Comparison of ENCODE assay signal across 7 mouse cellular contexts in the genomic region with DNA sequence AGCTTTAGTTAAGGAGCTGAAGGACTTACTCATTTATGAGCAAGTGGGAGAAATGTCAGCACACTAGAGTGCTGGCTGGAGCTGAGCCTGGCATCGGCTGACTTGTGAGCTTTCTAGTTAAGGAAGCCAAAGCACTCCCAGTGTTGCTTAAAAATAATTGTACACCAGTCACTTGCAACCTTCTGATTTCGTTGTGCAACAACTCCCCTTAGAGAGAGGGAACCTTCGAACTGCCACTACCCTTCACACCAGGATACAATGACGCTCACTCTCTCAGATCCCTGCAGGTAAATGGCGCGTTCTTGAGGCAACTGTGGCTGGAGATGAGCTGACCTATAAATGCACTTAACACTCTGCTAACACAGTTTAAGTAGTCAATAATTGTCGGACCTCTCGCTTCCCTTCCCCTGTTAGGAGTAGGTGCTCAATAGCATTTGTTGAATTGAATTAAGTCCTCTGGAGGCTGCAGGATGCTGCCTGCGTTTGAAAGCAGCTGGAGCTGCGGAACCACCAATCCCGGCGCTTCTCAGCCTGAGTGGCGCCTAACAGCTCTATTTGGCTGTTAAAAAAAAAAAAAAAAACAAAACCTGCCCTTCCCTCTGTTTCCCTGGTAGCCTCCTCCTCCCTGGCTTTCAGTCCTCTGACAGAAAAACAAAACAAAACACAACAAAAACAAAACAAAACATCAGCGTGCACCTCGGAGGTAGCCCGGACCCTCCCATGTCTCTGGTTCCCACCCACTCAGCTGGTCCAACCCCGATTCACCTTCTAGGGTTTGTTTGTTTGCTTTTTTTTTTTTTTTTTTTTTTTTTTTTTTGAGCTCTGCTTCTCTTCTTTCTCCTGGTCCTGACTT. TPM values are rescaled to one million over a fixed set of nuclear protein-coding genes. Genes with fewer than 3 reads are reported as not detected.
DNase-seq lines count a peak whose midpoint lies in the region; ATAC-seq lines count a peak whose summit lies in the region.

No protein-coding gene starts in this region.

- no peaks in the 10 kb centered on the region for H3K9me3 ChIP-seq in forebrain, embryonic 10.5 days
- H3K9me3 ChIP-seq in hindbrain, embryonic 10.5 days = no peaks in the 10 kb centered on the region
- H3K9me3 ChIP-seq in limb, embryonic 11.5 days (ENCODE audit: control insufficient read depth, low read length) = no peaks in the 10 kb centered on the region
- H3K9me3 ChIP-seq in midbrain, embryonic 15.5 days = no peaks in the 10 kb centered on the region

- DNase-seq in urinary bladder, postnatal 14 days (ENCODE audit: low spot score) = peak; percentile 53
- DNase-seq in urinary bladder, postnatal 4 days (ENCODE audit: low spot score in 2 of 2) = no peak
- no peak for DNase-seq in forebrain, embryonic 10.5 days (ENCODE audit: extremely low spot score, low spot score)
- no peak for DNase-seq in hindbrain, embryonic 10.5 days (ENCODE audit: low spot score)
- peak; percentile 48 for DNase-seq in limb, embryonic 11.5 days (ENCODE audit: low spot score)

- H3K27me3 ChIP-seq in forebrain, embryonic 10.5 days (ENCODE audit: poor library complexity, severe bottlenecking) = peaks cover 67% of the 10 kb centered on the region
- H3K27me3 ChIP-seq in hindbrain, embryonic 10.5 days (ENCODE audit: insufficient read depth, poor library complexity, severe bottlenecking) = peaks cover 67% of the 10 kb centered on the region
- peaks cover 6% of the 10 kb centered on the region; the same call in 1 of the 2 replicates for H3K27me3 ChIP-seq in limb, embryonic 11.5 days (ENCODE audit: control insufficient read depth, insufficient read depth, low read length)
- peaks cover 5% of the 10 kb centered on the region; the same call in 1 of the 2 replicates for H3K27me3 ChIP-seq in midbrain, embryonic 15.5 days (replicated peaks)

- H3K4me2 ChIP-seq in limb, embryonic 11.5 days (ENCODE audit: low read depth, severe bottlenecking) = peak overlapping the region; percentile 53
- H3K4me2 ChIP-seq in midbrain, embryonic 15.5 days = peak overlapping the region; percentile 44

- 4% methylated on average over 17 of the region's 17 CpGs for WGBS in forebrain, embryonic 10.5 days
- WGBS in hindbrain, embryonic 10.5 days = 4% methylated on average over 17 of the region's 17 CpGs
- 2% methylated on average over 17 of the region's 17 CpGs for WGBS in limb, embryonic 11.5 days
- WGBS in midbrain, embryonic 15.5 days = 3% methylated on average over 17 of the region's 17 CpGs

- ATAC-seq in limb, embryonic 11.5 days (ENCODE audit: insufficient number of reproducible peaks, low FRiP score, low TSS enrichment, low read depth) = no peak
- 0 out of 2 replicates have a peak, but pooled peaks have one; percentile 31 for ATAC-seq in midbrain, embryonic 15.5 days (replicated peaks)
- ATAC-seq in CD4-positive, CD25-positive, alpha-beta regulatory T cell, adult 4 months = no peak

- H3K4me3 ChIP-seq in forebrain, embryonic 10.5 days = peak overlapping the region; percentile 45
- peak overlapping the region; percentile 44 for H3K4me3 ChIP-seq in hindbrain, embryonic 10.5 days
- H3K4me3 ChIP-seq in limb, embryonic 11.5 days (ENCODE audit: low read depth, low read length) = peak overlapping the region; percentile 24
- peak overlapping the region; percentile 22 for H3K4me3 ChIP-seq in midbrain, embryonic 15.5 days

- H3K36me3 ChIP-seq in forebrain, embryonic 10.5 days (replicated peaks) = no peaks in the 10 kb centered on the region
- no peaks in the 10 kb centered on the region for H3K36me3 ChIP-seq in hindbrain, embryonic 10.5 days
- H3K36me3 ChIP-seq in limb, embryonic 11.5 days (ENCODE audit: control insufficient read depth, insufficient read depth, low read length) = no peaks in the 10 kb centered on the region
- no peaks in the 10 kb centered on the region for H3K36me3 ChIP-seq in midbrain, embryonic 15.5 days (replicated peaks)

- H3K4me1 ChIP-seq in forebrain, embryonic 10.5 days = peaks cover 40% of the 10 kb centered on the region
- peaks cover 43% of the 10 kb centered on the region for H3K4me1 ChIP-seq in hindbrain, embryonic 10.5 days (replicated peaks)
- H3K4me1 ChIP-seq in limb, embryonic 11.5 days (ENCODE audit: control insufficient read depth, insufficient read depth, low read length) = peaks cover 11% of the 10 kb centered on the region
- peaks cover 30% of the 10 kb centered on the region for H3K4me1 ChIP-seq in midbrain, embryonic 15.5 days

- H3K27ac ChIP-seq in forebrain, embryonic 10.5 days = peak overlapping the region; percentile 52; the same call in 1 of the 2 replicates
- H3K27ac ChIP-seq in hindbrain, embryonic 10.5 days = peak overlapping the region; percentile 68; the same call in 1 of the 2 replicates
- H3K27ac ChIP-seq in limb, embryonic 11.5 days (replicated peaks; ENCODE audit: low read depth, low read length) = no peak overlapping the region
- 0 out of 2 replicates have a peak overlapping the region, but pooled peaks have one; percentile 12 for H3K27ac ChIP-seq in midbrain, embryonic 15.5 days

- no peak overlapping the region for H3K9ac ChIP-seq in limb, embryonic 11.5 days (ENCODE audit: low read length)
- no peak overlapping the region for H3K9ac ChIP-seq in midbrain, embryonic 15.5 days

RNA-seq across cellular contexts. Expression of gene Optc, which starts 53.2 kb away (rescaled TPM):
- 1.2 and 2.3 TPM in 2 replicates for polyA plus RNA-seq in forebrain, embryonic 10.5 days (2016; fragmentation: Nextera tagmentation; extraction: Ambion mirVana)
- 2.1 and 3.6 TPM in 2 replicates for polyA plus RNA-seq in hindbrain, embryonic 10.5 days (2016; fragmentation: Nextera tagmentation; extraction: Ambion mirVana)
- 0.27 and 0.74 TPM in 2 replicates for polyA plus RNA-seq in limb, embryonic 11.5 days (2014; fragmentation: Nextera tagmentation; extraction: Ambion mirVana)
- 2.8 and 3.7 TPM in 2 replicates for polyA plus RNA-seq in midbrain, embryonic 15.5 days (2015; fragmentation: Nextera tagmentation; extraction: Ambion mirVana)
- not detected for polyA plus RNA-seq in CD4-positive, CD25-positive, alpha-beta regulatory T cell, adult 4 months (2017; shearing (Covaris generic))

RNA-seq across cellular contexts. Expression of gene Atp2b4, which starts 53.8 kb away (rescaled TPM):
- polyA plus RNA-seq in forebrain, embryonic 10.5 days (2016; fragmentation: Nextera tagmentation; extraction: Ambion mirVana) = 3.2 and 4.2 TPM in 2 replicates
- 4.2 and 4.6 TPM in 2 replicates for polyA plus RNA-seq in hindbrain, embryonic 10.5 days (2016; fragmentation: Nextera tagmentation; extraction: Ambion mirVana)
- polyA plus RNA-seq in limb, embryonic 11.5 days (2014; fragmentation: Nextera tagmentation; extraction: Ambion mirVana) = 5.8 and 7.4 TPM in 2 replicates
- 11.3 and 11.6 TPM in 2 replicates for polyA plus RNA-seq in midbrain, embryonic 15.5 days (2015; fragmentation: Nextera tagmentation; extraction: Ambion mirVana)
- polyA plus RNA-seq in CD4-positive, CD25-positive, alpha-beta regulatory T cell, adult 4 months (2017; shearing (Covaris generic)) = 10 to 100 TPM in 1 of 2 experiments, 1 to 10 TPM in 1; 9.6 to 12.8 TPM

Comparison
In these comparisons a context has a peak if more than half of its experiments do, and no peak if none do; other contexts are left out.
1. DNase-seq: peak in urinary bladder, postnatal 14 days (single experiment) and limb, embryonic 11.5 days (single experiment); none in urinary bladder, postnatal 4 days (0 of 2), forebrain, embryonic 10.5 days (single experiment) and hindbrain, embryonic 10.5 days (single experiment).
2. Peak in every context shown above with its lines, with median percentiles within 50 percentile points of each other: H3K4me3 ChIP-seq.